Mouse (Mus musculus) left cerebral cortex, adult 2 months (tissue): ENCODE measurements around the gene Prr12. TPM values are rescaled to one million over a fixed set of nuclear protein-coding genes. Genes with fewer than 3 reads are reported as not detected.
A peak's percentile ranks its signal among the peaks of the same experiment; 100 is the strongest.

Experiments
- DNase-seq, 2 experiments: peaks; one replicate each; pipeline ENCODE4 v3.0.0; 2021 to 2022; ENCODE audit warnings: low spot score in 2 of 2, mixed read lengths in 1 of 2; ENCODE audit errors: extremely low spot score in 1 of 2
- H3K27ac ChIP-seq: fragments of 200-600 bp; 2 replicates; pipeline ENCODE4 v1.8.1; 2022
- H3K4me3 ChIP-seq: fragments of 200-600 bp; 2 replicates; pipeline ENCODE4 v1.8.1; 2022
- CTCF ChIP-seq: fragments of 200-600 bp; IDR thresholded peaks from 2 replicates; pipeline ENCODE4 v1.8.1; 2022; ENCODE audit warnings: antibody characterized with exemption, mild to moderate bottlenecking, moderate library complexity
- intact Hi-C: fragments of 180-260 bp; cut with DNase I; formaldehyde crosslinking; loops from one replicate; pipeline ENCODE4 v1.15.1; 2025
- total RNA-seq, 2 experiments: library from RNA; stranded (reverse); gene quantifications; 2 replicates each; pipeline ENCODE4 v1.2.3; 2021

The Prr12 gene
- total RNA-seq, 2 experiments from 2014 or later: 70.0 to 73.4 TPM

DNA sequence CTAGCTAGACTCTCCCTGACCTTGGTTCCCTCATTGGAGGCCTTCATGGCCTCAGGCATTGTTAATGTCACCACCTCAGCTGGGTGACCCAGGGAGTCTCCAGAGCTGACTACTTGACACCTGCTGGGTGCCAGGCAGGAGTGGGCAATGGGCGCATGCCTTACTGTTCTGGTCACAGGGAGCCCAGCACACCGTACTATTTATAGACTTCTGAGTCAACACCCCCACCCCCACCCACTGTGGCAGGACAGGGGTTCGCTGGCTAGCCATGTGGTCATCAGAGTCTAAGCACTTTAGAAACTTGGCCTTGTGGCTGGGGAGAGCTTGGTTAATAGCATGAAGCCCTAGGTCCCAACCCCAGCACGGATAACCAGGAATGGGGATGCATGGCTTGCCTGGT lies 22.7 kb upstream of the Prr12 start:
- H3K27ac ChIP-seq: no peak overlapping the region
- DNase-seq: no peak
- no peak for TF ChIP-seq CTCF
- intact Hi-C loops: no loop called here
- H3K4me3 ChIP-seq: no peak overlapping the region

DNA sequence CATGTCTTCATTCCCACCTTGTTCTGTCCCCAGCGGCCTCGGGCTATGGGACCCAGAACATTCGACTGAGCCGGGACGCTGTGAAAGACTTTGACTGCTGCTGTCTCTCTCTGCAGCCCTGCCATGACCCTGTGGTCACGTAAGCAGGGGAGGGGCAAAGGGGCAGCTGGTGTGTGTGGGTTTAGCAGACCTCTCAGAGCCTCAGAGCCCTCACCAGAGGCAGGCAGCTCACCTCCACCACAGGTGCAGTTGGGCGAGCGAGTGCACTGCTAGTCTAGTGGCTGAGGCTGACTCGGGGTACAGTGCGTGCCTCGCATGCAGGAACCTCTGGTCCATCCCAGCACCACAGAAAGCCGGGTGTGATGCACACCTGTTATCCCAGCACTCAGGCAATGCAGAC lies 21.3 kb upstream of the Prr12 start:
- no peak overlapping the region for H3K27ac ChIP-seq
- TF ChIP-seq CTCF: no peak
- DNase-seq: no peak
- H3K4me3 ChIP-seq: no peak overlapping the region
- intact Hi-C loops: no loop called here

DNA sequence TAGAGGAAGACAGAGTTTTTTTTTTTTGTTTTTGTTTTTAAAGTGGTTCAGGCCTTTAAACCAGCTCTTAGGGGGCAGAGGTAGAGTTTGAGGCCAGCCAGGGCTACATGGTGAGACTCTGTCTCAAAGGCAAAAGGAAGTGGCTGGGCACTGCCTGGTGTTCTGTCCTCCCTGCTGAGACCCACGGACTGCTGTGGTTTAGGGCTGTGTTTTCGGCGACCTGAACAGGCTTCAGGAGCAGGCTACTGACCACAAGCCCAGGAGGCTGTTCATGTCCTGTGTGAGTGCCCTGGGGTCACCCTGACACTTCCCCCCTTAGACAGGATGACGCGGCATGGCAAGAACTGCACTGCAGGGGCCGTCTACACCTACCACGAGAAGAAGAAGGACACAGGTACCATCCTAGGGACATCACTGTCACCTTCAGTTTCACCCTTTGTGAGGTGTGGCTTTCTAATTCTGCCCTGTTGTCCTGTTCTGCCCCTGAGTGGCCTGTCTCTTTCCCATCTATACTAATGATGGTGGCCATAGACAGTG lies 20.6 kb upstream of the Prr12 start:
- no peak for DNase-seq
- Histone ChIP-seq H3K4me3 (no peak overlapping the region), H3K27ac (no peak overlapping the region)
- TF ChIP-seq CTCF: no peak
- intact Hi-C loops: no loop called here

DNA sequence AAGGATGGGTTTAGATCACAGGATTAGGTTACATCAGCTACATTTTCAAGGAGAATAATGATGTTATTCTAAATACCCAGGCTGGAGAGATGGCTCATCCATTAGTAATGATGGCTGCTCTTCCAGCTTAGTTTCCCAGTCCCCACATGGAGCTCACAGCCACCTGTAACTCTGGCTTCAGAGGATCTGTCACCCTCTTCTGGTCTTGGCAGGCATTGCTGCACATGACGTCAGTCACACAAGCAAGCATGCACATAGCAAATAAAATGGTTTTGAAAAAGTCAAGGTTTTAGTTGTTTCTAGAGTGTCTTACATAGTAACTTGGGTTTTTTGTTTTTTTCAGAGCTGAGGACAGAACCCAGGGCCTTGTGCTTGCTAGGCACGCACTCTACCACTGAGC lies 19.5 kb upstream of the Prr12 start:
- TF ChIP-seq CTCF: peak; percentile 18
- H3K27ac ChIP-seq: no peak overlapping the region
- no peak overlapping the region for H3K4me3 ChIP-seq
- intact Hi-C loops: no loop called here
- DNase-seq: no peak

GRCm38 (mm10) chr7:45069671-45070070 lies 17.0 kb upstream of the Prr12 start:
- H3K4me3 ChIP-seq: no peak overlapping the region
- TF ChIP-seq CTCF: no peak
- no peak overlapping the region for H3K27ac ChIP-seq
- DNase-seq: no peak
- intact Hi-C loops: loop anchor here (5.0 kb wide), 1 partner anchor 87 kb away; no protein-coding TSS in a partner anchor

DNA sequence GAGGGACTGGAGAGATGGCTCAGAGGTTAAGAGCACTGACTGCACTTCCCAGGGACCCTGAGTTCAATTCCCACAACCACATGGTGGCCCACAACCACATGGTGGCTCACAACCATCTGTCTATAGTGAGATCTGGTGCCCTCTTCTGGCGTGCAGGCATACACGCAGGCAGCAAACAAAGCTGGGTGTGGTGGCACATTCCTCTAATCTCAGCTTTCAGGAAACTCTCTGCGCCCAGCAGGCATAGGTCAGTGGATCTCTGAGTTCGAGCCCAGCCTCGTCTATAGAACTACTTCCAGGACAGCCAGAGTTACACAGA lies 15.3 kb upstream of the Prr12 start:
- intact Hi-C loops: loop anchor here (5.0 kb wide), 1 partner anchor 86 kb away; no protein-coding TSS in a partner anchor
- TF ChIP-seq CTCF: peak; percentile 64
- DNase-seq: no peak
- Histone ChIP-seq H3K4me3 (no peak overlapping the region), H3K27ac (no peak overlapping the region)

- Histone ChIP-seq H3K27ac (no peak overlapping the region), H3K4me3 (no peak overlapping the region)
- no peak for TF ChIP-seq CTCF
- no peak for DNase-seq
- intact Hi-C loops: loop anchor here (5.0 kb wide), 1 partner anchor 85 kb away; no protein-coding TSS in a partner anchor
Measured at GRCm38 (mm10) chr7:45067190-45067999, 14.7 kb upstream of the Prr12 start.

GRCm38 (mm10) chr7:45062239-45062835 lies 9.7 kb upstream of the Prr12 start, which contains the start of the genes Nosip and Prrg2:
TSS of gene Nosip (plus strand) at chr7:45062429.
TSS of gene Prrg2 (minus strand) at chr7:45062677.
- peak; percentile 91 to 94 for DNase-seq
- Histone ChIP-seq H3K4me3 (peak within 1 kb of the TSS; percentile 55), H3K27ac (peak within 1 kb of the TSS; percentile 99)
- intact Hi-C loops: no loop called here
- no peak; the same call in 1 of the 2 replicates for TF ChIP-seq CTCF

DNA sequence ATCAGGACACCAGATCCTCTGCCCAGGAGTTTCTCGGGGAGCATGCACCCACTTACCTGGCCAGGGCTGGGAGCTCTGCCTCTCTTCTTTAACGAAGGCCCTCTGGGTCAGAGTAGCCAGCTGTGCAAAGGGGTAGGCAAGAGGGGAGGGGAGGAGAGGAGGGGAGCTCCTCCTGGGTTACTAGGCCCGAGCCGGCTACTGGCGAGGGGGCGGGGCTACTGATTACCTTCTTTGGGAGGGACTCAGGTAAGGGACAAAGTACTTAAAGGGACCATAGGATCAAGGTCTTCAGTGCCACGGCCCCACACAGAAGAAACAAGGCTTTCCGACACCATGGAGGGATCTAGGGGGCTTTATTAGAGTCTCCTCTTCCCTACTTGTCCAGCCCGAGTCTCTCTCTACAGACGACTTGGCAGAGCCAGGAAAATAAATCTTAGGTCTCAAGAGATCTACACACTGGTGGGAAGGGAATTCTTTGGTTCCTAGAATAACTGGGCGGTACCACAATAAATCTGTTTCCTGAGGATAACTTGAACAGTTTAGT lies 8.9 kb upstream of the Prr12 start:
- Histone ChIP-seq H3K4me3 (peak overlapping the region; percentile 55), H3K27ac (peak overlapping the region; percentile 99)
- TF ChIP-seq CTCF: no peak
- intact Hi-C loops: no loop called here
- no peak for DNase-seq

DNA sequence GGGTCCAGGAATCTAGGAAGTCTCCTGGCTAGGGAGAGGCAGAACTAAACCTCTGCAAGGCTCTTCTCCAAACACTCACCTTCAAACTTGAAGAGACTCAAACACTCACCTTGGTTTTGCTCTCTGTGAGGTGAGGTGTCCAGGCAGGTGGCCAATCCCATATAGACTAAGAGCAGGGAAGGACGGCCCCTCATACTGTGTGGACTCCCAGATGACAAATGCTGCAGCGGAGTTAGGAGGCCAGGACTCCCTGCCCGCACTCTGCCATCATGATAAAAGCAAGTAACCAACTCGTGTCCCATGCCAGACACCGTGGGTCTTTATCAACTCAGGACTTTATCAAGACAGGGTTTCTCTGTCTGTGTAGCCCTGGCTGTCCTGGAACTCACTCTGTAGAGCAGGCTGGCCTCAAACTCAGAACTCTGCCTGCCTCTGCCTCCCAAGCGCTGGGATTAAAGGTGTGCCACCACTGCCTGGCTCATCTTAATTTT lies 8.0 kb upstream of the Prr12 start:
- intact Hi-C loops: no loop called here
- DNase-seq: no peak
- Histone ChIP-seq H3K4me3 (no peak overlapping the region), H3K27ac (no peak overlapping the region)
- TF ChIP-seq CTCF: no peak

GRCm38 (mm10) chr7:45058607-45059571 lies 6.2 kb upstream of the Prr12 start:
- TF ChIP-seq CTCF: no peak
- intact Hi-C loops: no loop called here
- no peak for DNase-seq
- H3K27ac ChIP-seq: peak overlapping the region; percentile 76
- H3K4me3 ChIP-seq: no peak overlapping the region
